Mouse (Mus musculus): ENCODE measurements around the gene 1500009L16Rik.

GRCm38 (mm10) chr10:83729076-83729475 is 6.4 kb downstream of the 1500009L16Rik start:
- TF ChIP-seq POLR2A (IDR thresholded peaks at IDR 0.05; ENCODE audit: control insufficient read depth, low read depth, low read length) (no peak), CTCF (IDR thresholded peaks at IDR 0.05; ENCODE audit: control insufficient read depth, insufficient read depth, insufficient replicate concordance, low read depth, low read length) (no peak)

All from testis, adult 2 months (tissue).